Mouse (Mus musculus) right cerebral cortex, adult 18-20 months (tissue): ENCODE measurements around the gene C2.
"Not testable (repeated sequence)": the region's sequence is repeated elsewhere in the genome, so short reads cannot be mapped to it uniquely, and the experiment has no call there.

Experiments used
- DNase-seq: peaks from one replicate; pipeline ENCODE4 v3.0.0; 2022; ENCODE audit warnings: mixed read lengths

Gene C2

GRCm38 (mm10) chr17:34814818-34815370 lies 83.2 kb downstream of the C2 start:
- no peak for DNase-seq

- not testable (repeated sequence) for DNase-seq
These were observed 84.3 kb downstream of the C2 start for GRCm38 (mm10) chr17:34813747-34814146.
